Mouse (Mus musculus) MEL (cell line): ENCODE measurements around the gene Pgpep1. TPM values are rescaled to one million over a fixed set of nuclear protein-coding genes. Genes with fewer than 3 reads are reported as not detected.

Experiments
- DNase-seq: peaks from one replicate; pipeline ENCODE4 v3.0.0; 2011; ENCODE audit warnings: low read depth, low spot score
- H3K27ac ChIP-seq: 2 replicates; pipeline ENCODE4 v1.5.1; 2012; ENCODE audit warnings: low read depth, mild to moderate bottlenecking, control low read depth, low read length, moderate library complexity; ENCODE audit not compliant: control insufficient read depth
- H3K27me3 ChIP-seq, 2 experiments: fragments of 150-350 bp in 1 of 2; sonication (generic) in 1 of 2; 2 replicates each; pipeline ENCODE4 v1.6.1; 2012; ENCODE audit warnings: low read length in 2 of 2, mild to moderate bottlenecking in 2 of 2, improper control_type of control experiment in 1 of 2, moderate library complexity in 1 of 2; ENCODE audit not compliant: insufficient read depth in 2 of 2, control insufficient read depth in 1 of 2
- H3K36me3 ChIP-seq, 2 experiments: 2 replicates each; pipeline ENCODE4 v1.6.1; 2012 to 2014; ENCODE audit warnings: low read length in 2 of 2, improper control_type of control experiment in 1 of 2, inconsistent platforms in 1 of 2, mild to moderate bottlenecking in 1 of 2; ENCODE audit not compliant: insufficient read depth in 2 of 2, control insufficient read depth in 1 of 2
- H3K4me1 ChIP-seq, 2 experiments: fragments of 150-350 bp in 1 of 2; sonication (generic) in 1 of 2; 2 replicates each; pipeline ENCODE4 v1.6.1; 2012; ENCODE audit warnings: low read length in 2 of 2, improper control_type of control experiment in 1 of 2, mild to moderate bottlenecking in 1 of 2; ENCODE audit not compliant: insufficient read depth in 2 of 2, control insufficient read depth in 1 of 2
- H3K4me3 ChIP-seq, 2 experiments: fragments of 150-350 bp in 1 of 2; sonication (generic) in 1 of 2; 2 replicates each; pipeline ENCODE4 v1.5.1; 2012; ENCODE audit warnings: low read depth in 2 of 2, low read length in 2 of 2, mild to moderate bottlenecking in 2 of 2, moderate library complexity in 2 of 2, control low read depth in 1 of 2, improper control_type of control experiment in 1 of 2; ENCODE audit not compliant: control insufficient read depth in 1 of 2, insufficient read depth in 1 of 2
- H3K79me2 ChIP-seq: 2 replicates; pipeline ENCODE4 v1.6.1; 2012; ENCODE audit warnings: mild to moderate bottlenecking, low read length, moderate library complexity; ENCODE audit not compliant: control insufficient read depth, poor library complexity, insufficient read depth
- H3K9ac ChIP-seq: 2 replicates; pipeline ENCODE4 v1.6.1; 2012; ENCODE audit warnings: low read depth, mild to moderate bottlenecking, control low read depth, low read length, moderate library complexity; ENCODE audit not compliant: control insufficient read depth, poor library complexity, severe bottlenecking
- H3K9me3 ChIP-seq: fragments of 150-350 bp; sonication (generic); replicated peaks from 2 replicates; pipeline ENCODE4 v1.6.1; 2012; ENCODE audit warnings: mild to moderate bottlenecking, low read length, improper control_type of control experiment, moderate library complexity; ENCODE audit not compliant: insufficient read depth
- BHLHE40 ChIP-seq: IDR thresholded peaks from 2 replicates; pipeline ENCODE4 v1.6.1; 2012; ENCODE audit warnings: low read depth, mild to moderate bottlenecking, inconsistent platforms, low read length, improper control_type of control experiment, borderline replicate concordance
- CHD1 ChIP-seq: IDR thresholded peaks from 2 replicates; pipeline ENCODE4 v1.6.1; 2012; ENCODE audit warnings: low read depth, mild to moderate bottlenecking, inconsistent platforms, low read length, improper control_type of control experiment
- CHD2 ChIP-seq: IDR thresholded peaks from 2 replicates; pipeline ENCODE4 v1.6.1; 2011; ENCODE audit warnings: low read length, improper control_type of control experiment
- CTCF ChIP-seq, 3 experiments: IDR thresholded peaks in 2 of 3; conservative IDR thresholded peaks in 1 of 3; 2 replicates each; pipeline ENCODE4 v1.5.1; 2011 to 2012; ENCODE audit warnings: low read length in 3 of 3, low read depth in 2 of 3, mild to moderate bottlenecking in 2 of 3, improper control_type of control experiment in 1 of 3, inconsistent platforms in 1 of 3, mixed read lengths in 1 of 3, moderate library complexity in 1 of 3; ENCODE audit not compliant: control insufficient read depth in 1 of 3, insufficient read depth in 1 of 3, poor library complexity in 1 of 3, severe bottlenecking in 1 of 3
- ELF1 ChIP-seq: IDR thresholded peaks from 2 replicates; pipeline ENCODE4 v1.6.1; 2014; ENCODE audit warnings: low read depth, mild to moderate bottlenecking, inconsistent platforms, low read length, improper control_type of control experiment, moderate library complexity
- ETS1 ChIP-seq: IDR thresholded peaks from 2 replicates; pipeline ENCODE4 v1.6.1; 2012; ENCODE audit warnings: low read depth, mild to moderate bottlenecking, inconsistent platforms, low read length, improper control_type of control experiment, moderate library complexity
- JUND ChIP-seq: IDR thresholded peaks from 2 replicates; pipeline ENCODE4 v1.6.1; 2011; ENCODE audit warnings: low read depth, mild to moderate bottlenecking, improper control_type of control experiment, low read length
- KAT2A ChIP-seq: conservative IDR thresholded peaks from 2 replicates; pipeline ENCODE4 v1.6.1; 2012; ENCODE audit warnings: low read depth, low read length, improper control_type of control experiment, inconsistent platforms
- MAFK ChIP-seq: IDR thresholded peaks from 2 replicates; pipeline ENCODE4 v1.6.1; 2011; ENCODE audit warnings: low read depth, mild to moderate bottlenecking, low read length, improper control_type of control experiment, borderline replicate concordance
- MAX ChIP-seq: IDR thresholded peaks from 2 replicates; pipeline ENCODE4 v1.6.1; 2011; ENCODE audit warnings: low read length, improper control_type of control experiment
- MAZ ChIP-seq: IDR thresholded peaks from 2 replicates; pipeline ENCODE4 v1.6.1; 2012; ENCODE audit warnings: low read depth, mild to moderate bottlenecking, inconsistent platforms, low read length, improper control_type of control experiment
- MYC ChIP-seq: IDR thresholded peaks from 2 replicates; pipeline ENCODE4 v1.6.1; 2011; ENCODE audit warnings: low read depth, mild to moderate bottlenecking, low read length, improper control_type of control experiment, moderate library complexity
- NELFE ChIP-seq: IDR thresholded peaks from 2 replicates; pipeline ENCODE4 v1.6.1; 2011; ENCODE audit warnings: low read depth, low read length, improper control_type of control experiment
- NRF1 ChIP-seq: IDR thresholded peaks from 2 replicates; pipeline ENCODE4 v1.6.1; 2014; ENCODE audit warnings: low read depth, mild to moderate bottlenecking, inconsistent platforms, low read length, improper control_type of control experiment, moderate library complexity; ENCODE audit not compliant: poor library complexity, insufficient read depth, severe bottlenecking
- POLR2A ChIP-seq, 2 experiments: IDR thresholded peaks; 2 replicates each; pipeline ENCODE4 v1.6.1; 2011 to 2012; ENCODE audit warnings: low read length in 2 of 2, mild to moderate bottlenecking in 2 of 2, control low read depth in 1 of 2, improper control_type of control experiment in 1 of 2, low read depth in 1 of 2, moderate library complexity in 1 of 2; ENCODE audit not compliant: control insufficient read depth in 1 of 2, insufficient read depth in 1 of 2, poor library complexity in 1 of 2
- POLR2AphosphoS2 ChIP-seq: IDR thresholded peaks from 2 replicates; pipeline ENCODE4 v1.6.1; 2011; ENCODE audit warnings: low read length, improper control_type of control experiment
- RCOR1 ChIP-seq: IDR thresholded peaks from 2 replicates; pipeline ENCODE4 v1.6.1; 2012; ENCODE audit warnings: low read depth, mild to moderate bottlenecking, inconsistent platforms, low read length, improper control_type of control experiment
- SIN3A ChIP-seq: IDR thresholded peaks from 2 replicates; pipeline ENCODE4 v1.6.1; 2012; ENCODE audit warnings: low read length, improper control_type of control experiment, inconsistent platforms
- SMC3 ChIP-seq: IDR thresholded peaks from 2 replicates; pipeline ENCODE4 v1.6.1; 2011; ENCODE audit warnings: low read depth, low read length, improper control_type of control experiment
- TCF12 ChIP-seq: IDR thresholded peaks from 2 replicates; pipeline ENCODE4 v1.6.1; 2014; ENCODE audit warnings: low read depth, mild to moderate bottlenecking, inconsistent platforms, low read length, improper control_type of control experiment, moderate library complexity
- USF2 ChIP-seq, 2 experiments: IDR thresholded peaks; 2 replicates each; pipeline ENCODE4 v1.6.1; 2011 to 2012; ENCODE audit warnings: improper control_type of control experiment in 2 of 2, low read length in 2 of 2, borderline replicate concordance in 1 of 2, inconsistent platforms in 1 of 2, low read depth in 1 of 2, mild to moderate bottlenecking in 1 of 2; ENCODE audit not compliant: insufficient read depth in 1 of 2
- ZKSCAN1 ChIP-seq: IDR thresholded peaks from 2 replicates; pipeline ENCODE4 v1.6.1; 2012; ENCODE audit warnings: low read depth, mild to moderate bottlenecking, inconsistent platforms, low read length, improper control_type of control experiment, moderate library complexity
- polyA plus RNA-seq, 2 experiments: library from polyadenylated mRNA; stranded (reverse) in 1 of 2; unstranded in 1 of 2; fragments of >175 nt in 1 of 2; fragments of >200 nt in 1 of 2; gene quantifications; 2 replicates each; pipeline versions ENCODE4 v1.2.1 to v1.2.4; 2012; ENCODE audit warnings: low replicate concordance in 2 of 2, low read depth in 1 of 2; ENCODE audit not compliant: insufficient read length in 2 of 2, insufficient read depth in 1 of 2, missing spikeins in 1 of 2
- total RNA-seq: library from RNA; depleted of rRNA; stranded (reverse); fragments of 300-350 nt; gene quantifications from 2 replicates; pipeline ENCODE4 v1.2.3, GENCODE M21; 2012; rRNA removed

The Pgpep1 gene
- total RNA-seq (12.6 and 13.7 TPM in 2 replicates), polyA plus RNA-seq (10 to 100 TPM in 1 of 2 experiments, not detected in 1; 19.5 TPM)

DNA sequence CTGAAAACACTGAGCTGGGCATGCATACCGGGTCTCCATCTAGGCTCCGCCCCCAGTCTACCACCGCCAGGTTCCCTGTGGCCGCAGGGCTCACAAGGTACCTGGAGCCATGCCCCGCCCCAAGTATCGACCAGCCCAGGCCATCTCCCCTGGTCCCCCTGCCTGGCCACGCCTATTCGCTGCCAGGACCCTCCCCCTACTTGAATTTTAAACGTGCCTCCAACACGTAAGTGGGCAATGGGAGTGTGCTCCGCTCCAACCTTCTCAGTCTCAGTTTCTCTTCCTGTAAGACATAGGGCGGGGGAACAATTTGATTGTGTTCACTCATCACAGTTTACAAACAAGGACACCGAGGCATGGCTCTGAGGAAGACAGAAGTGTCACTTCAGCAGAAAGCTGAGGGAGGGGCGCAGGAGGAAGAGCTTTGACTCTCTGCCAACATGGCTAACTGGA lies at the start of gene Pgpep1:
Pgpep1 (minus strand) TSS at position 116 of the 453 bp plus-strand sequence.
- Histone ChIP-seq H3K9ac (peak within 1 kb of the TSS; percentile 83), H3K9me3 (no peaks in the 10 kb centered on the region), H3K79me2 (no peaks in the 10 kb centered on the region), H3K4me3 (peak within 1 kb of the TSS; percentile 75 to 99), H3K4me1 (peaks cover 4 to 13% of the 10 kb centered on the region in 2 experiments), H3K27me3 (no peaks in the 10 kb centered on the region), H3K27ac (0 out of 2 replicates have a peak within 1 kb of the TSS, but pooled peaks have one; percentile 16), H3K36me3 (0 out of 4 replicates have a peak, but pooled peaks cover 0 to 2% of the 10 kb centered on the region in 2 experiments)
- TF ChIP-seq ELF1 (no peak), POLR2A (IDR thresholded peaks at IDR 0.05; ENCODE audit: control insufficient read depth in 1 of 2, insufficient read depth in 1 of 2, low read depth in 1 of 2, low read length in 2 of 2, poor library complexity in 1 of 2) (no peak), BHLHE40 (no peak), CHD1 (no peak), MAX (no peak), CHD2 (no peak), CTCF (IDR thresholded peaks at IDR 0.05 in 2 of 3, conservative IDR thresholded peaks at IDR 0.05 in 1 of 3; ENCODE audit: control insufficient read depth in 1 of 3, insufficient read depth in 1 of 3, low read depth in 2 of 3, low read length in 3 of 3, poor library complexity in 1 of 3, severe bottlenecking in 1 of 3) (no peak), MYC (no peak), SIN3A (no peak), RCOR1 (no peak), JUND (no peak), MAFK (no peak), MAZ (no peak), NELFE (no peak; the same call in 1 of the 2 replicates), NRF1 (no peak), ZKSCAN1 (no peak), POLR2AphosphoS2 (no peak), SMC3 (no peak), KAT2A (no peak), ETS1 (no peak)
- DNase-seq: peak; percentile 67

DNA sequence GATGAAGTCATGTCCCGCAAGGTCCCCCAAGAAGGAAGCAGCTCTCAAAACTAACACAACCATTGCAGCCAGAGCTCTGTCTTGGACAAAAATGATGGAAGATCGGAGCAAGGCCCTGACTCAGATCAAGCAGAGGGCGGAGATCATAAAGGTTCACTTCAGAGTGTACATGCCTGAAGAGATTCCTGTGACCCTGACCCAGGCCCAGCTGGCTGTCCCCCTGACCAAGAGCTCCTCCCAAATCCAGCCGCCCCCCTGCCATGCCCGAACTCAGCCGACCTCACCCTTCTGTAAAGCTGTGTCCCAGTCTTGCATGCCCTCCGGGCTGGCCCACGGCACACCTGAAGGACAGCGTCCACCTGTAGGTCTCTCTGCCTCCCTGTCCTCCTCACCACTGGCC lies 49.6 kb upstream of the Pgpep1 start:
- no peaks in the 10 kb centered on the region for H3K36me3 ChIP-seq
- H3K27me3 ChIP-seq: no peaks in the 10 kb centered on the region
- no peak overlapping the region for H3K9ac ChIP-seq
- H3K4me1 ChIP-seq: no peaks in the 10 kb centered on the region
- TF ChIP-seq TCF12 (no peak), USF2 (IDR thresholded peaks at IDR 0.05; ENCODE audit: borderline replicate concordance in 1 of 2, insufficient read depth in 1 of 2, low read depth in 1 of 2, low read length in 2 of 2) (no peak), MAFK (no peak), SIN3A (no peak)
- no peak overlapping the region for H3K27ac ChIP-seq
- H3K79me2 ChIP-seq: no peaks in the 10 kb centered on the region
- H3K9me3 ChIP-seq: no peaks in the 10 kb centered on the region
- no peak for DNase-seq
- H3K4me3 ChIP-seq: no peak overlapping the region
